Comparison of ENCODE assay signal across 10 mouse cellular contexts in genomic region chr7:133775179-133775578, GRCm38 (mm10). TPM values are rescaled to one million over a fixed set of nuclear protein-coding genes. Genes with fewer than 3 reads are reported as not detected.
DNase-seq lines count a peak whose midpoint lies in the region; ATAC-seq and TF ChIP-seq lines count a peak whose summit lies in the region.
"Had no signal": no experiment of that assay in that cellular context is flagged by ENCODE, and none has a peak within 500 bp of the region (broad histone marks: within the 10 kb centered on the region; RNA-seq: fewer than 3 reads in every experiment).

No protein-coding gene starts in this region.

- H3K4me3 ChIP-seq in heart, adult 2 months, result no peak overlapping the region; the same call in 1 of the 2 replicates
- H3K4me3 ChIP-seq in neural tube, embryonic 12.5 days, result no peak overlapping the region
- peak overlapping the region; percentile 89 for H3K4me3 ChIP-seq in hindbrain, embryonic 16.5 days (ENCODE audit: low read length)
- H3K4me3 ChIP-seq in stomach, embryonic 16.5 days (replicated peaks; ENCODE audit: low read length), result peak overlapping the region; percentile 74; the same call in 1 of the 2 replicates
- no peak overlapping the region for H3K4me3 ChIP-seq in kidney, adult 2 months (ENCODE audit: insufficient read depth, low read depth, low read length)

- no peaks in the 10 kb centered on the region for H3K27me3 ChIP-seq in heart, adult 2 months (ENCODE audit: control insufficient read depth, insufficient read depth, low read length)
- no peaks in the 10 kb centered on the region for H3K27me3 ChIP-seq in neural tube, embryonic 12.5 days (replicated peaks)
- H3K27me3 ChIP-seq in hindbrain, embryonic 16.5 days (replicated peaks; ENCODE audit: control insufficient read depth, insufficient read depth, low read length), result no peaks in the 10 kb centered on the region
- no peaks in the 10 kb centered on the region for H3K27me3 ChIP-seq in stomach, embryonic 16.5 days (ENCODE audit: control insufficient read depth, insufficient read depth, low read length)
- H3K27me3 ChIP-seq in kidney, adult 2 months (replicated peaks; ENCODE audit: control insufficient read depth, insufficient read depth, low read length), result no peaks in the 10 kb centered on the region

- no peak for ATAC-seq in neural tube, embryonic 12.5 days (ENCODE audit: low FRiP score, low read depth)
- no peak for ATAC-seq in hindbrain, embryonic 16.5 days
- no peak for ATAC-seq in stomach, embryonic 16.5 days (ENCODE audit: insufficient read depth, low FRiP score)
- ATAC-seq: CD4-positive, CD25-positive, alpha-beta regulatory T cell, adult 4 months had no signal

- H3K9me3 ChIP-seq in neural tube, embryonic 12.5 days, result no peaks in the 10 kb centered on the region
- no peaks in the 10 kb centered on the region for H3K9me3 ChIP-seq in hindbrain, embryonic 16.5 days (ENCODE audit: control insufficient read depth, low read length)
- H3K9me3 ChIP-seq in stomach, embryonic 16.5 days (replicated peaks; ENCODE audit: control insufficient read depth, low read length), result no peaks in the 10 kb centered on the region

- TF ChIP-seq POLR2A in heart, adult 2 months (IDR thresholded peaks at IDR 0.05; ENCODE audit: insufficient read depth, low read depth, low read length), result no peak
- no peak for TF ChIP-seq POLR2A in kidney, adult 2 months (IDR thresholded peaks at IDR 0.05; ENCODE audit: low read depth, low read length)

- peaks cover 6% of the 10 kb centered on the region; the same call in 1 of the 2 replicates for H3K79me2 ChIP-seq in heart, adult 2 months (replicated peaks; ENCODE audit: control insufficient read depth, insufficient read depth, low read length)

- no peak for DNase-seq in heart, adult 2 months
- no peak for DNase-seq in heart, adult 9 months (ENCODE audit: low spot score in 2 of 2)
- no peak for DNase-seq in neural tube, embryonic 10.5 days (ENCODE audit: extremely low spot score, low spot score)
- no peak for DNase-seq in left cerebral cortex, adult 18-20 months (ENCODE audit: low spot score in 2 of 2)
- no peak for DNase-seq in kidney, adult 2 months
- DNase-seq: lung, postnatal 10 days had no signal

- no peak for TF ChIP-seq EP300 in heart, adult 2 months (IDR thresholded peaks at IDR 0.05; ENCODE audit: insufficient read depth, low read depth, low read length)

- TF ChIP-seq CTCF in heart, adult 2 months (IDR thresholded peaks at IDR 0.05), result no peak
- TF ChIP-seq CTCF in kidney, adult 2 months (conservative IDR thresholded peaks at IDR 0.05; ENCODE audit: insufficient read depth, insufficient read length, low read depth, low read length), result no peak

- H3K9ac ChIP-seq in heart, adult 2 months (ENCODE audit: low read depth, low read length), result no peak overlapping the region
- H3K9ac ChIP-seq in neural tube, embryonic 12.5 days, result no peak overlapping the region
- H3K9ac ChIP-seq in hindbrain, embryonic 16.5 days (ENCODE audit: low read depth, low read length), result no peak overlapping the region
- H3K9ac ChIP-seq in stomach, embryonic 16.5 days (ENCODE audit: low read length), result no peak overlapping the region

- intact Hi-C loops in heart, adult 2 months (cut with DNase I), result no loop called here

- H3K27ac ChIP-seq in heart, adult 2 months, result peak overlapping the region; percentile 16; the same call in 1 of the 2 replicates
- no peak overlapping the region for H3K27ac ChIP-seq in neural tube, embryonic 12.5 days
- H3K27ac ChIP-seq in hindbrain, embryonic 16.5 days (ENCODE audit: low read depth, low read length), result no peak overlapping the region
- H3K27ac ChIP-seq in stomach, embryonic 16.5 days (ENCODE audit: low read length), result no peak overlapping the region
- no peak overlapping the region for H3K27ac ChIP-seq in kidney, adult 2 months (ENCODE audit: insufficient read depth, low read depth, low read length)

- 31% methylated on average over 5 of the region's 5 CpGs for WGBS in heart, adult 2 months
- 38% methylated on average over 5 of the region's 5 CpGs for WGBS in neural tube, embryonic 12.5 days
- WGBS in hindbrain, embryonic 16.5 days, result 40% methylated on average over 5 of the region's 5 CpGs
- 64% methylated on average over 5 of the region's 5 CpGs for WGBS in stomach, embryonic 16.5 days
- WGBS in kidney, adult 2 months, result 67% methylated on average over 5 of the region's 5 CpGs

- H3K4me2 ChIP-seq in neural tube, embryonic 12.5 days (replicated peaks), result peak overlapping the region; percentile 84
- H3K4me2 ChIP-seq in hindbrain, embryonic 16.5 days (ENCODE audit: low read length), result peak overlapping the region; percentile 91
- peak overlapping the region; percentile 88; the same call in 1 of the 2 replicates for H3K4me2 ChIP-seq in stomach, embryonic 16.5 days (ENCODE audit: low read depth, low read length)

- peaks cover 6% of the 10 kb centered on the region for H3K4me1 ChIP-seq in heart, adult 2 months (ENCODE audit: control insufficient read depth, insufficient read depth, low read length)
- H3K4me1 ChIP-seq in neural tube, embryonic 12.5 days, result peaks cover 7% of the 10 kb centered on the region
- peaks cover 20% of the 10 kb centered on the region for H3K4me1 ChIP-seq in hindbrain, embryonic 16.5 days (ENCODE audit: control insufficient read depth, insufficient read depth, low read depth, low read length)
- H3K4me1 ChIP-seq in stomach, embryonic 16.5 days (ENCODE audit: control insufficient read depth, insufficient read depth, low read length), result peaks cover 19% of the 10 kb centered on the region; the same call in 1 of the 2 replicates
- no peaks in the 10 kb centered on the region; the same call in 1 of the 2 replicates for H3K4me1 ChIP-seq in kidney, adult 2 months (ENCODE audit: control insufficient read depth, insufficient read depth, low read length)

- H3K36me3 ChIP-seq in heart, adult 2 months (ENCODE audit: control insufficient read depth, insufficient read depth, low read length), result peaks cover 15% of the 10 kb centered on the region; the same call in 1 of the 2 replicates
- no peaks in the 10 kb centered on the region for H3K36me3 ChIP-seq in neural tube, embryonic 12.5 days
- no peaks in the 10 kb centered on the region for H3K36me3 ChIP-seq in hindbrain, embryonic 16.5 days (ENCODE audit: control insufficient read depth, insufficient read depth, low read length)
- H3K36me3 ChIP-seq in stomach, embryonic 16.5 days (ENCODE audit: control insufficient read depth, insufficient read depth, low read length), result no peaks in the 10 kb centered on the region
- no peaks in the 10 kb centered on the region for H3K36me3 ChIP-seq in kidney, adult 2 months (ENCODE audit: control insufficient read depth, insufficient read depth, low read length)

RNA-seq across cellular contexts. Expression of gene Fank1, which starts 1.5 kb away (rescaled TPM):
- total RNA-seq in heart, adult 2 months (2021), result not detected
- polyA plus RNA-seq in heart, adult 2 months (2012; rRNA removed), result 0.10 and 0.32 TPM in 2 replicates
- 1.1 and 1.5 TPM in 2 replicates for polyA plus RNA-seq in neural tube, embryonic 12.5 days (2016; fragmentation: Nextera tagmentation; extraction: Ambion mirVana)
- 4.6 and 5.5 TPM in 2 replicates for polyA plus RNA-seq in hindbrain, embryonic 16.5 days (2015; fragmentation: Nextera tagmentation; extraction: Ambion mirVana)
- 0.21 and 0.39 TPM in 2 replicates for polyA plus RNA-seq in stomach, embryonic 16.5 days (2015; fragmentation: Nextera tagmentation; extraction: Ambion mirVana)
- 1 to 10 TPM; 3.4 to 4.5 TPM for total RNA-seq in left cerebral cortex, adult 18-20 months (2021)
- 0.08 and 0.09 TPM in 2 replicates for polyA plus RNA-seq in kidney, adult 2 months (2012; rRNA removed)
- polyA plus RNA-seq: CD4-positive, CD25-positive, alpha-beta regulatory T cell, adult 4 months had no signal

RNA-seq across cellular contexts. Expression of gene Dhx32, which starts 7.3 kb away (rescaled TPM):
- 10 to 100 TPM; 41.5 to 47.4 TPM for total RNA-seq in heart, adult 2 months (2021)
- polyA plus RNA-seq in heart, adult 2 months (2012; rRNA removed), result 27.7 and 38.9 TPM in 2 replicates
- 34.4 and 36.8 TPM in 2 replicates for polyA plus RNA-seq in neural tube, embryonic 12.5 days (2016; fragmentation: Nextera tagmentation; extraction: Ambion mirVana)
- polyA plus RNA-seq in hindbrain, embryonic 16.5 days (2015; fragmentation: Nextera tagmentation; extraction: Ambion mirVana), result 43.8 and 44.4 TPM in 2 replicates
- polyA plus RNA-seq in stomach, embryonic 16.5 days (2015; fragmentation: Nextera tagmentation; extraction: Ambion mirVana), result 46.8 and 56.9 TPM in 2 replicates
- total RNA-seq in left cerebral cortex, adult 18-20 months (2021), result 10 to 100 TPM; 34.4 to 36.4 TPM
- polyA plus RNA-seq in kidney, adult 2 months (2012; rRNA removed), result 26.1 and 28.1 TPM in 2 replicates

Comparison
In these comparisons a context has a peak if more than half of its experiments do, and no peak if none do; other contexts are left out.
1. H3K4me3 ChIP-seq: peak in hindbrain, embryonic 16.5 days (single experiment) and stomach, embryonic 16.5 days (single experiment); none in heart, adult 2 months (single experiment), neural tube, embryonic 12.5 days (single experiment) and kidney, adult 2 months (single experiment).
2. Peak in every context shown above with its lines, with median percentiles within 50 percentile points of each other: H3K4me2 ChIP-seq.